Mouse (Mus musculus): Measurements from ENCODE around the gene Dyrk4.
A peak's percentile ranks its signal among the peaks of the same experiment; 100 is the strongest.

Gene Dyrk4

DNA sequence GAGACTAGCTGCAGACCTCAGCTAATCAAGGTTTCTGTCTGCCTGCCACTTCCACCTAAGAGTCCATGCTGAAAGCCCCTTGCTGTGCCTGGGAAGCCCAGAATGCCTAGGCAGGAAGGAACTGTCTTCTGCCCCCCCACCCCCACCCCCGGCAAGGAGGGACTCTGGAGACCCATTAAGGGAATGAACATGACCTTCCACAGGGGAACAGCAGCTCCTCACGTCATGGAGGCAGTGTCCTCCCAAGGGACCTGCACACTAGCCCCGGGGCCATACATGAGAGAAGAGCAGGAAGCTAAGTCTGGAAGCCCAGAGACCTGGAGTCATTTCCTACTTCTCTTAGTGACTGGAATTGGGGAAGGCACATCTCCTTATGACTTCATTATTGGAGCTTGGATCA is 13.8 kb downstream of the Dyrk4 start:
- H3K36me3 ChIP-seq (ENCODE audit: control insufficient read depth, insufficient read depth, low read length, poor library complexity, severe bottlenecking), result no peaks in the 10 kb centered on the region
- no peaks in the 10 kb centered on the region for H3K27me3 ChIP-seq (ENCODE audit: control insufficient read depth, insufficient read depth, low read length, poor library complexity, severe bottlenecking)
- no peak for DNase-seq (ENCODE audit: low read depth, low spot score)

GRCm38 (mm10) chr6:126907378-126907777 is 14.3 kb downstream of the Dyrk4 start:
- H3K27me3 ChIP-seq (ENCODE audit: control insufficient read depth, insufficient read depth, low read length, poor library complexity, severe bottlenecking), result no peaks in the 10 kb centered on the region

GRCm38 (mm10) chr6:126877118-126877517 is 44.5 kb downstream of the Dyrk4 start:
- Histone ChIP-seq H3K27me3 (ENCODE audit: control insufficient read depth, insufficient read depth, low read length, poor library complexity, severe bottlenecking) (no peaks in the 10 kb centered on the region; the same call in 1 of the 2 replicates), H3K36me3 (ENCODE audit: control insufficient read depth, insufficient read depth, low read length, poor library complexity, severe bottlenecking) (no peaks in the 10 kb centered on the region)
- DNase-seq (ENCODE audit: low read depth, low spot score), result no peak

More at GRCm38 (mm10) chr6:126907378-126907777, 14.3 kb downstream of the Dyrk4 start:
- H3K36me3 ChIP-seq (ENCODE audit: control insufficient read depth, insufficient read depth, low read length, poor library complexity, severe bottlenecking), result no peaks in the 10 kb centered on the region
- no peak for DNase-seq (ENCODE audit: low read depth, low spot score)

GRCm38 (mm10) chr6:126852881-126853280 is 68.8 kb downstream of the Dyrk4 start, which contains the start of gene Akap3:
Gene Akap3 (plus strand): TSS chr6:126853098.
- H3K27me3 ChIP-seq (ENCODE audit: control insufficient read depth, insufficient read depth, low read length, poor library complexity, severe bottlenecking), result no peaks in the 10 kb centered on the region
- peak; percentile 38 for DNase-seq (ENCODE audit: low read depth, low spot score)
- no peaks in the 10 kb centered on the region for H3K36me3 ChIP-seq (ENCODE audit: control insufficient read depth, insufficient read depth, low read length, poor library complexity, severe bottlenecking)

- no peaks in the 10 kb centered on the region for H3K27me3 ChIP-seq (ENCODE audit: control insufficient read depth, insufficient read depth, low read length, poor library complexity, severe bottlenecking)
- peak; percentile 94 for DNase-seq (ENCODE audit: low read depth, low spot score)
- peaks cover 4% of the 10 kb centered on the region; the same call in 1 of the 2 replicates for H3K36me3 ChIP-seq (ENCODE audit: control insufficient read depth, insufficient read depth, low read length, poor library complexity, severe bottlenecking)
These were observed 72.6 kb downstream of the Dyrk4 start, which contains the start of gene Ndufa9 for GRCm38 (mm10) chr6:126848712-126849704. Gene Ndufa9 (minus strand): TSS chr6:126849136.

DNA sequence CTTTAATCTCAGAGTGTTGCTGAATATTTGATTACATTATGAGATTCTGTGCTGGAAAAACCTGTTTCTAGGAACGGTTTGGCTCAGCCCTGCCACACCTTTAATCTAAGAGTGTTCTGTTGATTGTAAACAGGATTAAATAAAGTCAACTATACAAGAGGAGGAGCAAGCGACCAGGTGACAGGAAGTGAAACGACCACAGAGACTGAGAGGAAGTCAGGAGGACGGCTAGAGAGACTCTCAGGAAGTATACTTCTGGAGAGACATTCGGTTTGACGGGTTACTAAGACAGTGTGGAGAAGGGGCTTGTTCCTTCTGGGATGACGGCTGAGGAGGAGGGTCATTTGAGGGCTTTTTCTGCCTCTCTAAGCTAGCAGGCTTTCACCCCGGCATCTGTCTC is 85.0 kb downstream of the Dyrk4 start:
- no peak for DNase-seq (ENCODE audit: low read depth, low spot score)
- H3K36me3 ChIP-seq (ENCODE audit: control insufficient read depth, insufficient read depth, low read length, poor library complexity, severe bottlenecking), result peaks cover 8% of the 10 kb centered on the region
- no peaks in the 10 kb centered on the region for H3K27me3 ChIP-seq (ENCODE audit: control insufficient read depth, insufficient read depth, low read length, poor library complexity, severe bottlenecking)

Data from splenic B cell, adult 2 months (primary cell).